Mouse (Mus musculus) common myeloid progenitor, adult 5-6 weeks (primary cell): ENCODE data around the gene Dst. TPM values are rescaled to one million over a fixed set of nuclear protein-coding genes. Genes with fewer than 3 reads are reported as not detected.

Experiments
- ATAC-seq: replicated peaks from 2 replicates; pipeline ENCODE4 v1.8.0; 2016; ENCODE audit warnings: low read depth, mild to moderate bottlenecking, moderate TSS enrichment, inconsistent platforms; ENCODE audit not compliant: poor library complexity, severe bottlenecking
- total RNA-seq: library from RNA; stranded (forward); fragments of 200-1000, 187-1606 nt; gene quantifications from 2 replicates; pipeline ENCODE4 v1.2.3, GENCODE M21; 2017

Gene Dst
- total RNA-seq, 1 experiment from 2014 or later: 8.4 TPM

GRCm38 (mm10) chr1:34252267-34252666 lies 344.2 kb downstream of the Dst start:
- no peak for ATAC-seq

- no peak for ATAC-seq
Observed at GRCm38 (mm10) chr1:34253876-34254275, 345.9 kb downstream of the Dst start.

GRCm38 (mm10) chr1:34259898-34260297 lies 351.9 kb downstream of the Dst start:
- ATAC-seq: peak; percentile 52

- no peak for ATAC-seq
Observed at GRCm38 (mm10) chr1:34261011-34261410, 353.0 kb downstream of the Dst start.

GRCm38 (mm10) chr1:34268520-34268919 lies 360.5 kb downstream of the Dst start:
- ATAC-seq: no peak

GRCm38 (mm10) chr1:34269578-34269977 lies 361.6 kb downstream of the Dst start:
- no peak for ATAC-seq

GRCm38 (mm10) chr1:34273922-34274321 lies 365.9 kb downstream of the Dst start:
- ATAC-seq: no peak

GRCm38 (mm10) chr1:34275787-34276186 lies 367.8 kb downstream of the Dst start:
- no peak for ATAC-seq

GRCm38 (mm10) chr1:34276756-34277155 lies 368.7 kb downstream of the Dst start:
- ATAC-seq: no peak

- no peak for ATAC-seq
Observed at GRCm38 (mm10) chr1:34277259-34277658, 369.2 kb downstream of the Dst start.

- ATAC-seq: 0 out of 2 replicates have a peak, but pooled peaks have one; percentile 45
Observed at GRCm38 (mm10) chr1:34283502-34283901, 375.5 kb downstream of the Dst start.

GRCm38 (mm10) chr1:34284979-34285378 lies 377.0 kb downstream of the Dst start:
- ATAC-seq: no peak

- ATAC-seq: no peak
Observed at GRCm38 (mm10) chr1:34287731-34288130, 379.7 kb downstream of the Dst start.

- ATAC-seq: no peak
Observed at GRCm38 (mm10) chr1:34288181-34288580, 380.2 kb downstream of the Dst start.

- ATAC-seq: no peak
Observed at GRCm38 (mm10) chr1:34288721-34289471, 380.9 kb downstream of the Dst start.

- no peak for ATAC-seq
Observed at GRCm38 (mm10) chr1:34289472-34289748, 381.4 kb downstream of the Dst start.

- ATAC-seq: peak; percentile 72
Observed at GRCm38 (mm10) chr1:34290321-34290720, 382.3 kb downstream of the Dst start.

- no peak for ATAC-seq
Observed at GRCm38 (mm10) chr1:34293198-34293597, 385.2 kb downstream of the Dst start.

- no peak for ATAC-seq
Observed at GRCm38 (mm10) chr1:34297636-34298035, 389.6 kb downstream of the Dst start.

- ATAC-seq: no peak
Observed at GRCm38 (mm10) chr1:34298631-34299184, 390.7 kb downstream of the Dst start.

- no peak for ATAC-seq
Observed at GRCm38 (mm10) chr1:34299507-34299906, 391.5 kb downstream of the Dst start.
